Mouse (Mus musculus): ENCODE data around the gene 4933411K16Rik.

Gene 4933411K16Rik

GRCm38 (mm10) chr19:42081613-42082012, 29.6 kb downstream of the 4933411K16Rik start:
- peak; percentile 29 for DNase-seq

- no peak for DNase-seq
Measured at GRCm38 (mm10) chr19:42085690-42086089, 33.6 kb downstream of the 4933411K16Rik start.

DNA sequence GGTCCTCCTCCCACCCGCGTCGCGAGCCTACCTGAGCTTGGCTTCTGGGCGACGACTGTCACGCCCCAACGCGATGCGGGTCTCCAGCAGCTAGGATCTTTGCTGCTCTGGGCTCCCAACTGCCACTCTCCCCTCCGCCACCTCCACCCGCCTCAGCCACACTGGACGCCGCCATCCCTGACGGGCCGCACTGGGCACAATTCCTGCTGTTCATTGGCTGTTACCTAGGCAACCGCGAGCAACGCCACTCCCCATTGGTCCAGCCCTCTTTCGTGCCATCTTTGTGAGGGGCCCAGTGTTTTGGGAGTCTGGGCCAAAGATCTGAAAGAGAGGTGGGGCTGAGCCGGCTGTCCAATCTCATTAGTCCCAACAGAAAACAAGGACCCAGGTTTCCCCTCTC, 34.1 kb downstream of the 4933411K16Rik start, which contains the start of gene Morn4:
TSS of gene Morn4 (minus strand) at position 192 of the 400 bp plus-strand sequence.
- DNase-seq = peak; percentile 98

DNA sequence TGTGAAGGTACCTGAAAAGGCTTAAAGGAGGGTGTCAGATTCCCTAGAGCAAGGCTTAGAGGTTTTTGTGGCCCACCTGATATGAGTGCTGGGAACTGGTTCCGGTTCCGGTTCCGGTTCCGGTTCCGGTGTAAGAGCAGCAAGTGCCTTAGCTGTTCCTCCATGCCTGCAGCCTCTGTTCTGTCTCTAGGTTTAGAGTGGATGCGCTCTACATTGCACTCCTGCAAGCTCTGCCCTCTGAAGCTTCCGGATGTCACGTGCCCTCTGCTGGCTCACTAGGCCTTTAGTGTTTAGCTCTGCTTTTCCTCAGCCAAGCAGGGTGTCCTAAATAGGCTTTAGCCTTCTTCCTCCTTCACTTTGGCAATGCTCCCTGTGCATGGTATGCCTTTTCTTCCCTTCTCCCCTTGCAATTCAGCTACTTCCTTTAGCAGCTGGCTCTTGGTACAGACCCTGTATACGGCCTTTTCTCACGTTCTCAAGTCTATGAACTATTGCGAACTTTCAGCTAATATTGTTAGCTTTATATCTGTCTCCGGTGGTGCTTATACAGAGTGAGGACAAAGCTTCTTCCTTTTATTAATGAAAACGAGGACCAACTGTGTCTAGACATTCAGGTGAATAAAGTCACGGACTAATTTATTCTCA, 37.2 kb downstream of the 4933411K16Rik start:
- peak; percentile 98 for DNase-seq

DNA sequence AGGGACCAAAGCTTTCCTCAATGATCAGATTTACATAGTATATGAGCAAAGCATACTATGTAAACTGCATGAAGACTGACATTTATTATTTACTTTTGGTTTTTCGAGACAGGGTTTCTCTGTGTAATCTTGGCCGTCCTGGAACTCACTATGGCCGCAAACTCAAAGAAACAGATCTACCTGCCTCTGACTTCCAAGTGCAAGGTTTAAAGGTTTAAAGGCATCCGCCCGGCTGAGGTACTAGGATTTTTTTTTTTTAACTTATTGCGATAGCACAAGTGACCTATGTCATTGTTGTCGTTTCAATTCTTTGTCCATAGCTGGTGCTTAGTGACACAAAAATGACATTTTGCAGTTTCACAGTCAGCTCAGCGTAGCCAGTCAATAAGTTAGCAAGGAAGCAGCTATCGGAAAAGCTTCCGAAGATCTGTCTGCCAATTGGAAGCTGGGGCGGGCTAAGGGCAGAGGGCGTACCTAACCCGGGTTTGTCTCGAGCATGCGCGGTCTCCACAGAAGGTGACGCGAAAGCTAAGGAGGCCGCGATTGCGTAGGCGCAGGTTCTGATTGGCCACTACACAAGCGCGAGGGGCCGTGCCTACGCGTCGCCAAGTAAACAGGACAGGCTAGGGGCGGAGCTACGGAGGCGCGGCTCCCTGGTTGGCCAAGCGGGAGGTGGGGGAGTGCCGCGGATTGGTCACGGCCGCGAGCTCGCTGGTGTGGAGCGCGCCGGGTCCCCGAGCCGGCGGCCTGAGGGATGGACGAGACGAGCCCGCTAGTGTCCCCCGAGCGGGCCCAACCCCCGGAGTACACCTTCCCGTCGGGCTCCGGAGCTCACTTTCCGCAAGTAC, 37.9 kb downstream of the 4933411K16Rik start, which contains the start of gene Pi4k2a:
TSS of gene Pi4k2a (plus strand) at position 723 of the 848 bp plus-strand sequence.
- peak; percentile 100 for DNase-seq

DNA sequence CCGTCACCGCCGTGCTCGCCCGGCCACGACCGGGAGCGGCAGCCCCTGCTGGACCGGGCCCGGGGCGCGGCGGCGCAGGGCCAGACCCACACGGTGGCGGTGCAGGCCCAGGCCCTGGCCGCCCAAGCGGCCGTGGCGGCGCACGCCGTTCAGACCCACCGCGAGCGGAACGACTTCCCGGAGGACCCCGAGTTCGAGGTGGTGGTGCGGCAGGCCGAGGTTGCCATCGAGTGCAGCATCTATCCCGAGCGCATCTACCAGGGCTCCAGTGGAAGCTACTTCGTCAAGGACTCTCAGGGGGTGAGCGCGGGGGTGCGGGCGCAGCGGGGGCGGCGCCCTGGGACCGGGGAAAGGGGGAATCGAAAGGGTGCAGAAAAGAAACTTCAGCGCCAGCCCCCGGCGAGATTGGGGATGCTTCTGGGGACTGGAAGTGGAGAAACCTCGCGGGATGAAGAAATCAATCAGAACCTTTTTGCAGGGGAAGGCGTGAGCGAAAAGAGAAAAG, 38.6 kb downstream of the 4933411K16Rik start:
- DNase-seq = no peak

- DNase-seq = no peak
Measured at GRCm38 (mm10) chr19:42099406-42099805, 47.4 kb downstream of the 4933411K16Rik start.
